Mouse (Mus musculus) megakaryocyte, adult 5-6 weeks (primary cell): ENCODE measurements around the gene Muc15. TPM values are rescaled to one million over a fixed set of nuclear protein-coding genes. Genes with fewer than 3 reads are reported as not detected.

Experiments
- ATAC-seq: 2 replicates; pipeline ENCODE4 v1.8.0; 2016; ENCODE audit warnings: mild to moderate bottlenecking, inconsistent platforms; ENCODE audit not compliant: poor library complexity, severe bottlenecking
- total RNA-seq, 2 experiments: library from RNA; stranded (forward) in 1 of 2; stranded (reverse) in 1 of 2; fragments of 153-499, 151-499 nt in 1 of 2; fragments of 221-1000, 200-1000 nt in 1 of 2; gene quantifications; 2 replicates each; pipeline versions ENCODE4 v1.2.3 to v1.2.4; 2015 to 2017

Gene Muc15
- total RNA-seq (2015), result not detected in 2 replicates
- total RNA-seq (2017), result not detected in 2 replicates

DNA sequence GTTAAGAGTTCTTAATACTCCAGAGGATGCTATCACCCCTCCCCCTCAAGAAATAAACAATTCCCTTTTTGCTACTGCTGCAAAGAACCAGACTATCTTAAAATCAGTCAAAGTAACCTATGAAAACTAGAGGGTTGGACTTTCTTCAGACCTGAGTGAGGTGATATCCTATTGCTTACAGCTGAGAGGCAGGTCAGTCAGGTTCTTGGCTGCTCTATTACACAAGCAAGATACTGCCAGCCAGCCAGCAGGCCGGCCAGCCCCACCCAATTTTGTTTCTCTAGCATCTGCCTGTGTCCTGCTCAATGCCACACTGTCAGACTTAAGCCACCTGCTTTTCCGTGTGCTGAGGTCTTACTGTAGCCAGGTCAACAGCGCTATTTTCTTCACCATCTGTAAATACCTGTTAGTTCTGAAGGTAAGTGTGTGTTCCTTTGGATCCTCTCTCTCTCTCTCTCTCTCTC lies at the start of gene Muc15:
Muc15 (plus strand) TSS at position 51 of the 464 bp plus-strand sequence.
- ATAC-seq, result no peak

DNA sequence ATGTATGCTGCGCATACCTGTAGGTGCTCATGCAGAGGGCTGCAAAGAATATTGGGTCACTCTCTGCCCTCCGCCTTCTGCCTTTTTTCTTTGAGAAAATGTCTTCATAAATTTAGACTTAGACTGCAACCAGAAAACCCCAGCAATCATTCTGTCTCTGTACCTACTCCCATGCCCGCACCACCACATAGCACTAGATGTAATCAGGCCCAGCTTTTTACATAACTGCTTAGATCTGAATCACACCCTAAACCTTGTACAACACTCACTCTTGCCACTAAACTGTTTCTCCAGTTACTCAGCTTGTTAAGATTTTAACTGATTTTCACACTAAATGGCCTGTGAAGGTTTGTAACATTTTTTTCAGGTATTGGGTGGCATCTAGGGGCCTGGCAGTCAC lies 11.7 kb upstream of the Muc15 start:
- ATAC-seq, result no peak

DNA sequence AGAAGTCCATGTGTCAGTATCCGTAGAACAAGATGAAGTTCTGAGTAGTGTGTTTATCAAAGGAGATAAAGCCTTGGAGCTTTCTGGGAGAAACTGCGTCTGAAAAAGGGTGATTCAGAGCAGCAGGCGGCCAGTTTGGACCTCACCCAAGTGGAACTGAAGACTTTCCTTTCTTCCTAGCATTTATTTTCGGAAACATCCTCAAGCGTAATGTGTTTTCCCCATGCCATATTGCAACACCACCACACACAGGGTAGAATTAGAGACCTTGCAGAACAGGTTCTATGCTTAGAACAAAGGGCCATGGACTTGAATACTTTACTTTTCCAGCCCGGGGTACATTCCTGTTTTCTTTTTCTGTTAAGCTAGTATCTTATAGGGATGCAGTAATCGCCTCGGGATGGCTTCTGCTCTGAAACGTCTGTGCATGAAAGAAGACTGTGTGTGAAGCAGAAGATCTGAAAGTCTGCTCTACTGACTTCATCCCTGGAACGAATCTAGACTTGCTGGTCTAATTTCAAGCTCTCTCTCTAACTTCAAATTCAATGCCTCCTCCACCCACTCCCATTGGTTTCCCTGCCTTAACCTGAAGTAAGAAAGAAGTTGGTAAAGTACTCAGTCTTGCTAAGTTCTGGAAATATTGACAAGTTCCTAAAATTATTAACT lies 11.0 kb upstream of the Muc15 start:
- ATAC-seq, result no peak

DNA sequence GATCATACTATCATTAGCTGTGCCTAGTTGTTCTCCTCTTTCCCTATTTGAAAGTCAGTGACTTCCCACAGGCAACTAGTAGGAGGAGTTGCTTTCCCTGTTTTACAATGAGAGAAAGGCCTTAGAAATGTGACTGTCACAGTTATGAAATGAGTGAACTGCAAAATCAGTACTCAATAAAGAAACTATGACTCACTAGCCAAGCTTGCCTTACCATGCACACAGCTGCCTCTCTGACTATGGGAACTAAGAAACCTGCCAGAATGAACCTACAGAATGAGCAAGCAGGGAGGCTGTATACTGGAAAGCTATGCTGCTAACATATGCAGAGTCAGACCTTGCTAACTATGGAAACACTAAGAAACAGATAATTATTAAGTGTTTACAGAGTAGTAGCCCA lies 2.1 kb upstream of the Muc15 start:
- no peak for ATAC-seq

DNA sequence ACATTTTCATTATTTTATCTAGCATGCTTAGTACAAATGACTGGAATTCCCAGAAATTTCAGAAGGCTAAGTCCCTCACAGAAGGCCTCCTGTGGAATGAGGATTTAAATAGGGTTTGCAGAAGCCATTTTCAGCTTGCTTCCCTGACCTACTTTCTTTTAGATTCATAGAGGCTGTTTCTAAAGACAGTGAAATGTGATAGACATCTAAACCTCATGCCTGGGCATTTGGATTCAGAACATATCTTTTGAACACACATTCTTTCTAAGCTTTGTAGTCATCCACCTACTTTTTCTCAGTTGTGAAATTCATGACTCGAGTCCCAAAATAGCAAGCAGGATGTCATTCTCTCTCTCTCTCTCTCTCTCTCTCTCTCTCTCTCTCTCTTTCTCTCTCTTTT lies 1.1 kb downstream of the Muc15 start:
- ATAC-seq, result no peak

DNA sequence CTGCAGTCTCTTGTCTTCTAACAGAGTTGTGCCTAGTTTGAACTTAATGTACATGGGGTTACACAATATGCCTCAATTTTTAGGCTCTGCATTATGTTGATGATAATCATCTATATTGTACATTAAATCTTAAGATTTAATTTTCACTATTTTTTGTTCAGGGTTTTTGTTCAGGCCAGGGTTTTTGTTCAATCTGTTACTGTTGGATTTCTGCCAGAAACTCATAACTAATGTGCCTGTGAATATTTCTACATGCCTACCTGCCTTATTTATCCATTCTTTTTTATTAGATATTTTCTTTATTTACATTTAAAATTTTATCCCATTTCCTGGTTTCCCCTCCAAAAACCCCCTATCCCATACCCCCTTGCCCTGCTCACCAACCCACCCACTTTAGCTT lies 5.0 kb downstream of the Muc15 start:
- no peak for ATAC-seq

DNA sequence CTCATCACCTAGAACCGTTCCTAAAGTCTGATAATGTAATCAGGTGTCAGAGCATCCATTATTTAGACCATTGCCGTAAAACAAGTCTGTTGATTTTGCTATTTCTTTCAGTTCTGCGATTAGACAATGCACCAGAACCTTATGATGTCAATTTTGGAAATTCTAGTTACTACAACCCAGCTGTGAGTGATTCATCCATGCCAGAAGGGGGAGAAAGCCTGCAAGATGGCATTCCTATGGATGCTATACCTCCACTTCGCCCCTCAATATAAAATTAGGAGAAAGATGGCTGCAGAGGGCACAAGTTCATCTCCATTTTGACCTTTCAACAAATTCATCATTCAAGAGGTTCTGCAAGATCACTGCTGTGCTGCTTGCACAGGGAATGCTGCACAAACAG lies 16.1 kb downstream of the Muc15 start:
- ATAC-seq, result no peak

DNA sequence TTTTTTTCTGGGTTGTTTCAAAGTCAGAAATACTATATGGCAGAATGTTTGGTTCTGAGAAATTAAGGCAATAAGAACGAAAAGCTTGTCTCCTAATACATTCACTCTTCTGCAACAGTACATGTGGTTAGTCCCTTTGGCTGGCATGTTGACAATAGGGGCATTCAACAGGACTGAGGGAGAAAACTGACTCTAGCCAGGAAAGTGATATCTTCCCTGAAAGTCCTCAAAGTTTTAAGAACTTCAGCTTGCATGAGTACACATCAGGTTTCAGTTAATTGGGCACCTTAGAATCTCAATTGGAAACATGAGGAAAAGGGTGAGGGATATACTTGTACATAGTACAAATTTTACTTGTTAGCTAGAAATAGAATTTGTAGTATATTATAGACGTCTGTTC lies 16.8 kb downstream of the Muc15 start:
- no peak for ATAC-seq

DNA sequence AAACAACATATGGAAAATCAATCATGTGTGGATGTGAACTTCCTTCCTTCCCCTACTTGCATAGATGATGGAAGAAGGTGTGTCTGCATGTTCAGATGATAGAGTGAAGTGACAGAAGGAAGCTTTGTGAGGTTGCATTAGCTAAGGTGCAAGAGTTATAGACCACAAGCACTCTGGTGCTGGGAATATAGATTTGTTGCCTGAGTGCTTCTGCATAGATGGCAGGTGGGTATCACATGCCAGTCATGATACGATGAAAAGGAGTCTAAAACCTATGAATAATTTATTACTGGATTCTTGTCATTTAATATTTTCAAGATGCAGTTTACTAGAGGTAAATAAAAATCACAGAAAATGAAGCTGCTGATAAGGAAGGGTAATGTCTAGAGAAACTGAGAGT lies 18.6 kb downstream of the Muc15 start:
- no peak for ATAC-seq

DNA sequence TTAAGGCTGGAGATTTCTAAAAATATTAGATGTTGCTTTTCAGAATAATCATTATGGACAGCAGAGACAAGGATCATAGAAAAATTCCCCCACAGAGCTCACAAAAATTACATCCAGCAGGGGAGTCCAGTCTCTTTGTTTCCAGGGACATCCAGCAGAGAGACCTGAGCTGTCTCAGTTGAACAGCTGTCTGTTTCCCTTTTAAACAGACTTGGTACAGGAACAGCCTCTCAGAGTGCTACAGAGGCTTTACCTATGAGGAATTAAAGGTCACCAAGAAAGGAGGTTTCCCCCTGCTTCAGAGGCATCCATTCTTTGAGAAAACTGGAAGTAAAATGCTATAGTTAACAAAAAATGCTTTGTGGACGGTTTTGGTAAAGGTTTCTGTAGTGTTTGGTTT lies 19.4 kb downstream of the Muc15 start:
- ATAC-seq, result no peak

DNA sequence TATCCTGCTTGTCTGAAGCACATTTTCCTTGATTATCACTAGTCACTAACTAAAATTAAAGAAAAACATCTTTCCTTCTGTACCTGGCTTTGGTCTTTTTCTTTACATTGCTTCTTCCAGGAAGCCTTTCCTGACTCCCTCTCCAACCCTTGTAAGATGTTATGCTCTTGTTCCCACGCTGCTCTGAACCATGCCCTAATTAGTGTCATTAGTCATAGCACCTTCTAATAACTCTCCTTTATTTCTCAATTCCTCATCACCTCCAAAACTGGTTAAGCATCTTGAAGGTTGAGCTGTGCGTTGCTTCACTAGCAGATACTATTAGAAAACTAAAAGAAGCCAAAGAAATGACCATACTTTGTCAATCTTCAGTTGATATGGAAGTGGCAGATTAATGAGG lies 36.4 kb downstream of the Muc15 start:
- no peak for ATAC-seq

DNA sequence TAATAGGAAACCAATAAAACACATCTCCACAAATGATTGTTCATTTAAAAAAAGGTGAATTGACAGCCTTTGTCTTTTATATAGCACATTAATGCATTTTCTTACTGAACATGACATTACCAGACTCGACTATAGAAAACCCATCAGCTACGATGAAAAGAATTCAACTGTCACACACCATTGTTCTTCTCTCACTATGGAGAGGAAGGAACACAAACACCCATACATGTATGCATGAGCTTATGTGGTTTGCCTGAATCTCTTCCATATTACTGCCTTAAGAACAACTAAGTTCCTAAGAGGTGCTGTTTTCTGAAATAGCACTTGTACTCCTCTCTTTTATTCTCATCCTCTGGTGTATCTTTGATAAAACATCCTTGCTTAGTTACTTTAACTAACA lies 38.3 kb downstream of the Muc15 start:
- no peak for ATAC-seq

DNA sequence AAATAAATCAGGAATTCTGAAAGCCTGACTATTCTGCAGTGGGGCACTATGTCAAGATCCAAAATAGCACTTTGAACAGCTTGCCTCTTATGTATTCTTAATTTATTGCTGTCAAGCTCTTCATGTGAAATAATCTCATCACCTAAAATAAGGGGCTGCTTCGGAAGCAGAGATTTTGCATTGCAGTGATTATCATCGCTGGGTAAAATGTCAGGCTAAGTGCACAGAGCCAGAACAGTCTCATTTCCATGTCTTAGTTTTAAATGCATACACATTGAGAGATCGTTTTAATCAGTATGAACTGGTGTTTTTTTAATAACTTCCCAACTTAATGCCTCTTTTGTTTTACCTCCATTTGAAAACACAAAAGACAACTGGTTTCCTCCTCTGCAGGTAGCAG lies 66.3 kb downstream of the Muc15 start:
- no peak for ATAC-seq

Other genes starting within 250 kb of the Muc15 start
- not detected in 2 replicates for gene Slc5a12, start 124.0 kb upstream of the Muc15 start, total RNA-seq (2015)
- gene Slc5a12, start 124.0 kb upstream of the Muc15 start, total RNA-seq (2017), result not detected in 2 replicates
- not detected in 2 replicates for gene Ano3, start 229.6 kb downstream of the Muc15 start, total RNA-seq (2015)
- gene Ano3, start 229.6 kb downstream of the Muc15 start, total RNA-seq (2017), result not detected in 2 replicates